Mouse (Mus musculus): ENCODE measurements around the gene Krtap28-10. TPM values are rescaled to one million over a fixed set of nuclear protein-coding genes. Genes with fewer than 3 reads are reported as not detected.

The Krtap28-10 gene
- total RNA-seq (2022), result not detected

- no peak for DNase-seq (ENCODE audit: low spot score in 2 of 2)
Observed at GRCm38 (mm10) chr1:83042380-83042779, at the start of gene Krtap28-10. TSS of gene Krtap28-10 (minus strand) at chr1:83042480.

DNA sequence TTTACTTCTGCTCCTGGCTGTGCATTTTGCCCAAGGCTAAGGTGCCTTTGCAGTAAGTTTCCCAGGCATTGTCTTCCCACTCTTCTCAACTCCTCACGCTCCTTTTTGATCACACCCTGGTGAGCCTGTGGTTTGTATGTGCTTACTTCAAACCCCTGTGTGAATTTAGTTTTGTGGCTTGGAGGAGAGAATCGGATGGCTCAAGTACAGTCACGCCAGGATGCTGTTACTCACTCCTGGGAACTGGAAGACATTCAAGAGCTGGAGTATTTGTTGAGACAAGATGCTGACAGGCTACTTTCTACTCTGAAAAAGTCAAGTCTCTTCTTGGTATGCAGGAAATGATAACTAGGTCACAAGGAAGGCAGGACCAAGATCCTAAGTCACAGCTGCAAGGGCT, 49.0 kb upstream of the Krtap28-10 start:
- DNase-seq (ENCODE audit: low spot score in 2 of 2), result no peak

DNA sequence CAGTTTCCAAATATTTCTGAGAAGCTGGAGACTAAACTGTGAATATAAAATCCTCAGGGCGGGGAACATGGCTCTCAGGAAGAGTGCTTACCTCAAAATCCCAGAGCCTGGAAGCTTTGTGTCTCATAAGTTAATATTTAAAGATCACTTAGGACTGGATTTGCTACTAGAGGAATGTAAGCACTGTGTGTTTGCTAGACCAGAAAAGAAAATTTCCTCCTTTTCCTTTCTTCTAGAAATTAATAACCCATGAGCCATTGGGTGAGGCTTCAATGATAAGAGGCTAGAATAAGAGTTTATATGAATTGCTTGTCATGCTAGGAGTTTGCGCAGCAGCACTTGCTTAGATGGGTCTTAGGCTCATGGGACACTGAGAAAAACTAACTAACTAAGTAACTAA, 42.5 kb upstream of the Krtap28-10 start:
- DNase-seq (ENCODE audit: low spot score in 2 of 2), result no peak

- no peak for DNase-seq (ENCODE audit: low spot score in 2 of 2)
Observed at GRCm38 (mm10) chr1:83077016-83077415, 34.7 kb upstream of the Krtap28-10 start.

DNA sequence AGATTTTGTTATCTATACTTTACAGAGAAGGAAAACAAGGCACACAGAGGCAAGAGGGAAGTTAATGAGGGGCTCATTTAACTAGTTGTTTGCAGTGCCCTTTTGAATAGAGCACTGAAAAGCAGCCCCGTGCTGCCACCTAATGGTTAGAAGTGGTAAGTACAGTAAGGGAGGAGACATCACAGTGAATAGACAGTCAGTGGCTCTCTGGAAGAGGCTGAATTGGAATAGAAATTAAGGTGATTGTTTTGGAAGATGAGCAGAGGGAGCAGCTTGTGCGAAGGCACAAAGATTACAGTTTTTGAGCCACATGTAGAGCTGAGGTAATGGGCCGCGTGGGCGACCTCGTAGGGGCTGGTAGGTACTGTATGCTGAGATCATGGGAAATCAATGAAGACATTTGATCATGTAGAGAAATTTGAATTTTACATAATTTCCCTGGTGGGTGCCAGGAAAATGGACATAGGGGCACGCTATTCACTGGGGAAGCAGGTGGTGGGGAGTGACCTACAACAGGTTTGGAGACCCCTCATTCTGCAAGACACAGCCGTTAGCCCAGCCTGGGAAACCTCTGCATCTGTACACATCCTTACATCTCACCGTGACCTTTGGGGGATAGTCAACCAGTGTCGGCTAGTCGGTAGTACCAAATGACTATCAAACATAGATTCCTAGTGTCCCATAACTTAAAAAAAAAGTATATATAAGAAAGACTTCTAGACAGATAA, 34.1 kb upstream of the Krtap28-10 start:
- DNase-seq (ENCODE audit: low spot score in 2 of 2), result peak in 1 of 2 experiments; percentile 13

GRCm38 (mm10) chr1:83075526-83076189, 33.4 kb upstream of the Krtap28-10 start:
- DNase-seq (ENCODE audit: low spot score in 2 of 2), result no peak

DNA sequence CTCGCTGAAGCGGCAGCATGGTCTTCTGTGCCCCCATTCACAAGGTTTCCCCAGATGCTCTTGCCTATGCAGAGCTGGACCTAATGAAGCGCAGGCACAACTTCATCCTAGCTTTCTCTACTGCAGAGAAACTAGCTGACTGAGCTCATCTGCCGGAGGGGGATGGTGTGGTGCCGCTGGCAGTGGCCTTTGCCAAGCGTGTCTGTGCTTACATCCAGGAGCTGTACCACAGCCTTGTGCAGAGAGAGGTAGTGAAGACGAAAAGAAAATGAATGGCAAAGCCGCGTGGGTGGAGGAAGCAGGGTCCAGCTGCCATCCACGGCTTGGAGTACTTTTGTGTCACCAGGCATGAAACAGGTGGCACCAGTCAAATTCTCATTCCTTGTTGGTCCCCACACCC, 24.9 kb upstream of the Krtap28-10 start:
- no peak for DNase-seq (ENCODE audit: low spot score in 2 of 2)

GRCm38 (mm10) chr1:83066577-83066976, 24.3 kb upstream of the Krtap28-10 start:
- no peak for DNase-seq (ENCODE audit: low spot score in 2 of 2)

- no peak for DNase-seq (ENCODE audit: low spot score in 2 of 2)
Observed at GRCm38 (mm10) chr1:83064851-83065250, 22.6 kb upstream of the Krtap28-10 start.

- no peak for DNase-seq (ENCODE audit: low spot score in 2 of 2)
Observed at GRCm38 (mm10) chr1:83060643-83061042, 18.4 kb upstream of the Krtap28-10 start, which contains the start of gene Krtap28-13. TSS of gene Krtap28-13 (plus strand) at chr1:83060930.

- no peak for DNase-seq (ENCODE audit: low spot score in 2 of 2)
Observed at GRCm38 (mm10) chr1:83059278-83059677, 17.0 kb upstream of the Krtap28-10 start, which contains the start of gene A030005K14Rik. TSS of gene A030005K14Rik (minus strand) at chr1:83059378.

- no peak for DNase-seq (ENCODE audit: low spot score in 2 of 2)
Observed at GRCm38 (mm10) chr1:83058481-83058880, 16.2 kb upstream of the Krtap28-10 start.

DNA sequence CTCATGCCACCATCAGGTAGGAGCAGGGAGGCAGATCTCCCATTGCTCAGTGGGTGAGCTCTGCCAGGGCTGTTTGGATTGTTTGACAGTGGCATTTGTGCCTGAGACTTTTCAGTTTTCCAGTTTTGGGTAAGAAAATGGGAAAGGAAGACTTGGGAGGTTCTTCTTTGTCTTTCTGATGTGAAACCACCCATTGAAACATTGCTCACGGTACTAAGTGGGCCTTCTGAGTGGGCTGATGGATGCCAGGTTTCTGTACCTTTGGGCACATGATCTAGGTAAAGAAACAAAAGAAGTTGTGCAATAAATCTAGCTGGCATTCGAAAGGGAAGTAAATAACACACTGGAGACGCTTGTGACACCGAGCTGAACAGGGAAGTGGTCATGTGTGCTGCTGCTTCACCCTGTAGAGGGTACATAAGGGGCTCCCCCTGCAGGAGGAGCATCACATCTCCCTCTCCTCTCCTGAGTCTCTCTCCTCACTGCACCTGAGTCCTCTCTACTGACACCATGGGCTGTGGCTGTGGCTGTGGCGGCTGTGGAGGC, 2.7 kb upstream of the Krtap28-10 start, which contains the start of gene Gm47969:
Gm47969 (plus strand) TSS at position 51 of the 546 bp plus-strand sequence.
- no peak for DNase-seq (ENCODE audit: low spot score in 2 of 2)

DNA sequence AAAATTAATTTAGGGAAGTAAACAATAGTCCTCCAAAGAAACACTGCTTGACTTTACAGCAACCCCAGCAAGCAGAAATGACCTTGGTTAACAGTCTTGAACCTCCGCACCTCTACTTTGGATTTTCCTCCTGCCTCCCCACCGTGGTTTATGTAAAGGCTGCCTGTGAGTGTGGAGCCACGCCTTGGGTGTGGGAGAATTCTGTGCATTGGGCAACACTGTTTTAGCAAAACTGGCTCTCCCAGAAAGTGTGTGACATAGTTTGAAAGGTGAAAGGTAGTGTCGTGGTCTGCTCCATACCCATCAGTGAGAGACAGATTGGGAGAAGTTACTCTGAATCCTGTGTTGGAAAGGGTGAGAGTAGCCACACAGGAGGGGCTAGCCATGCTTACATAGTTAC, 3.2 kb downstream of the Krtap28-10 start:
- DNase-seq (ENCODE audit: low spot score in 2 of 2), result no peak

DNA sequence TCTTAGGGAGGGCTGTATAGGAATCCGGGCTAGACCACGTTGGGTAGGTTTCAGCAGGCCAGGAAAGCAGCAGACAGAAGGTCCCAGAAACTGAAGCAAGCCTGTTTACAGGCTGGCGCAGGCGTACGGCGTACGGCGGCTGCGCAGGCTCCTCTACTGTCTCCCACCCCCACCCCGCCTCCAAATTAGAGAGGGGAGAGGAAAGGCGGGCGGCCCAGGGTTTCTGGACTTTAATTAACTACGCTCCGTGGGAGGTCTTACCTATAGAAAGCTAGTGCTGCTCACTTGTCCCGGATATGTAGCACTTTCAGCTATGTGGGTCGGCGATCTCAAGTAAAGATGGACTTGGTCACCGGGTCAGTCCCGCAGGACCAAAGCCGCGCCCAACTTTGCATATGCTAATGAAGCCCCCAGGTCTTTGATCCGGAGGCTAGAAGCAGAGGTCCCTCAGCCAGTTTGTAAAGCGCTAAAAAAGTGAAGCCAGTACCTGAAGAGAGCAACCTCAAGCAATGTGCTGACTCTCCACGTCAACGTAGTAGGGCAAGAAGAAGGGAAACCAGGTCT, 4.1 kb downstream of the Krtap28-10 start, which contains the start of gene Slc19a3:
Slc19a3 (minus strand) TSS at position 340 of the 564 bp plus-strand sequence.
- DNase-seq (ENCODE audit: low spot score in 2 of 2), result peak; percentile 19 to 20

GRCm38 (mm10) chr1:83036892-83037667, 5.2 kb downstream of the Krtap28-10 start:
- DNase-seq (ENCODE audit: low spot score in 2 of 2), result no peak

DNA sequence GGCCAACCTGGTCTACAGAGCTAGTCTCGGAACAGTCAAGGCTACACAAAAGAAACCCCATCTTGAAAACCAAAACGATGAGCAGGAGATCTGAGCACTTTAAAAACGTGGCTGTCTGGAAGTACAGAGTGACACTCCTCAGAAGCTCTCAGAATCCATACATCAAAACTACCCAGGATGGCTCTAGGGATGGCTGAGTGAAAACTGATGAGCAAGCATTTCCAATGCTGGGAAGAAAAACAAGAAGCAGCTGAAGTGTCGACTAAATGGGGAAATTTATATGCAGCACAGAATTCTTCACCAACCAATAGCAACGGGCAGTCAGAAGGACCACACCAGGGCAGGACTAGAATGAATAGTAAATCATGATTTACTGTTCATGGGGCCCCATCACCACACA, 7.8 kb downstream of the Krtap28-10 start:
- no peak for DNase-seq (ENCODE audit: low spot score in 2 of 2)

DNA sequence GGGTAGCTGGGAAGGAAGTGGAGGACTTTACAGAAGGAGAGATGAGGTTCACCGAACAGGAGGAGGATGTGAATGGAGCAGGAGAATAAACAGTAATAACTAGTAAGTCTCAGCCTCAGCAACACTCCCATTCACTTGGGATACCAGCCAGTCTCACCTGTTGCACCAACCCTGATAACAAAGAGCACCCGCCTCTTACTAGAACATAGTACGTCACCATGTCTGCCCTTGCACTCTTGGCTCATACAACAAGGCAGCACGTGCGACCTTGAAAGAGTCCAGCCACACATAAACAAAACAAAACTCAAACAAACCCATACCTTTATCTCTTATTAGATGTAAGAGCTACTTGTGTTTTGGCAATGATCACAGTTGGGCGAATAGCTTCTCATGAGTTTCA, 9.8 kb downstream of the Krtap28-10 start:
- DNase-seq (ENCODE audit: low spot score in 2 of 2), result no peak

- DNase-seq (ENCODE audit: low spot score in 2 of 2), result no peak
Observed at GRCm38 (mm10) chr1:83031950-83032349, 10.3 kb downstream of the Krtap28-10 start.

DNA sequence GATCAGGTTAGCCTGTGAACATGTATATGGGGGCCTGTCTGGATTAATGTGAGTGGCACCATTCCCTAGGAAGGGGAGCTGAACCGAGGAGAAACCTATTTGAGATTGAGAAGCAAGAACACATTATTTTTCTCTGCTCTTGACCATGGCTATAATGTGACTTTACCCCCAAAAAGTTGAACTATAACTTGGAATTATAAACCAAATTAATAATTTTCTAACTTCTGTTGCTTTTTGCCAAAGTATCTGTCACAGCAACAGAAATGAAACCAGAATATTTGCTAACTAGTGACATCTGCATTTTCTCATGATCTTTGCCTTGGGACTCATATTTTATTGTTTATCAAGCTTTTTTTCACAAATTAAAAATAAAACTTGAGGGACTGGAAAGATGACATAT, 25.7 kb downstream of the Krtap28-10 start:
- DNase-seq (ENCODE audit: low spot score in 2 of 2), result no peak

GRCm38 (mm10) chr1:83015329-83015879, 26.9 kb downstream of the Krtap28-10 start:
- no peak for DNase-seq (ENCODE audit: low spot score in 2 of 2)

Measured in left cerebral cortex, adult 8-10 months (tissue).